Mouse (Mus musculus): Measurements from ENCODE around the gene Ube3c.

DNA sequence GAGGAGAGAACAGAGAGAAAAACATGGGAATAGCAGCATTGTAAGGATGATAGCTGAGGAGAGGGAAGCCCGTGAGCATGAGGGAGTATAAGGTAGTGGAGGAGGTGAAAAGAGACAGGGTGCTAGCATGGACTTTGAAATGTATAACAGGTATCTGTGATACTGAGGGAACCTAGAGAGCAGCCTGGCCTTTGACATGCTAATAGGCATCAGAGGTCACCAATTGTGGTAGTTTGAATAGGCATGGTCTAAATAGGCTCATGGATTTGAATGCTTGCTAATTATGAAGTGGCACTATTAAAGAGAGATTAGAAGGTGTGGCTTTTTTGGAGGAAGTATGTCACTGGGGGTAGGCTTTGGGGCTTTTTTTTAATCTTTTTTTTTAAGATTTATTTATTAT, 143.9 kb downstream of the Ube3c start:
- no peak for TF ChIP-seq ZC3H11A (IDR thresholded peaks at IDR 0.05; ENCODE audit: borderline replicate concordance, low read depth, low read length)
- TF ChIP-seq HCFC1 (IDR thresholded peaks at IDR 0.05; ENCODE audit: borderline replicate concordance, insufficient read depth, low read length), result no peak
- no peak for TF ChIP-seq MAFK (IDR thresholded peaks at IDR 0.05; ENCODE audit: insufficient read depth, low read depth, low read length)
- no peak for TF ChIP-seq ZNF384 (IDR thresholded peaks at IDR 0.05; ENCODE audit: low read depth, low read length)

Data from ES-E14 (cell line).